Mouse (Mus musculus) ES-E14 (cell line): ENCODE measurements around the gene Fyn. TPM values are rescaled to one million over a fixed set of nuclear protein-coding genes. Genes with fewer than 3 reads are reported as not detected.

ENCODE experiments used
- DNase-seq: peaks from one replicate; pipeline ENCODE4 v3.0.0-alpha.2; 2013; ENCODE audit warnings: low read depth, low spot score
- H3K27ac ChIP-seq: 2 replicates; pipeline ENCODE4 v1.5.1; 2012; ENCODE audit warnings: low read depth, mild to moderate bottlenecking, low read length, moderate library complexity, mixed read lengths; ENCODE audit not compliant: poor library complexity, insufficient read depth, severe bottlenecking
- H3K36me3 ChIP-seq: 2 replicates; pipeline ENCODE4 v1.6.1; 2012; ENCODE audit warnings: mild to moderate bottlenecking, low read length, moderate library complexity, mixed read lengths; ENCODE audit not compliant: control insufficient read depth, poor library complexity, insufficient read depth, severe bottlenecking
- H3K4me1 ChIP-seq, 2 experiments: fragments of 150-350 bp in 1 of 2; sonication (generic) in 1 of 2; 2 replicates each; pipeline ENCODE4 v1.6.1; 2012; ENCODE audit warnings: low read length in 2 of 2, mild to moderate bottlenecking in 1 of 2, mixed read lengths in 1 of 2; ENCODE audit not compliant: control insufficient read depth in 2 of 2, insufficient read depth in 2 of 2, poor library complexity in 1 of 2
- H3K4me3 ChIP-seq, 2 experiments: fragments of 150-350 bp in 1 of 2; sonication (generic) in 1 of 2; 2 replicates each; pipeline ENCODE4 v1.5.1; 2012; ENCODE audit warnings: low read length in 2 of 2, low read depth in 1 of 2, mild to moderate bottlenecking in 1 of 2, mixed read lengths in 1 of 2; ENCODE audit not compliant: insufficient read depth in 1 of 2, poor library complexity in 1 of 2, severe bottlenecking in 1 of 2
- H3K9ac ChIP-seq: 2 replicates; pipeline ENCODE4 v1.6.1; 2012; ENCODE audit warnings: low read depth, mild to moderate bottlenecking, low read length, mixed read lengths; ENCODE audit not compliant: poor library complexity, insufficient read depth, severe bottlenecking
- H3K9me3 ChIP-seq: fragments of 150-350 bp; sonication (generic); 2 replicates; pipeline ENCODE4 v1.6.1; 2012; ENCODE audit warnings: low read depth, mild to moderate bottlenecking, low read length; ENCODE audit not compliant: control insufficient read depth, insufficient read depth
- CHD2 ChIP-seq: IDR thresholded peaks from 2 replicates; pipeline ENCODE4 v1.6.1; 2014; ENCODE audit warnings: mild to moderate bottlenecking, low read depth, low read length, inconsistent platforms
- HCFC1 ChIP-seq: IDR thresholded peaks from 2 replicates; pipeline ENCODE4 v1.6.1; 2012; ENCODE audit warnings: low read length, inconsistent platforms, borderline replicate concordance; ENCODE audit not compliant: insufficient read depth
- MAFK ChIP-seq: IDR thresholded peaks from 2 replicates; pipeline ENCODE4 v1.6.1; 2014; ENCODE audit warnings: mild to moderate bottlenecking, low read depth, low read length, inconsistent platforms; ENCODE audit not compliant: insufficient read depth
- ZC3H11A ChIP-seq: IDR thresholded peaks from 2 replicates; pipeline ENCODE4 v1.6.1; 2012; ENCODE audit warnings: low read depth, mild to moderate bottlenecking, inconsistent platforms, low read length, borderline replicate concordance
- ZNF384 ChIP-seq: IDR thresholded peaks from 2 replicates; pipeline ENCODE4 v1.6.1; 2012; ENCODE audit warnings: low read depth, low read length, inconsistent platforms
- in situ Hi-C, 2 experiments: fragments of 600-800 bp; cut with MboI; formaldehyde crosslinking; loops; one replicate each; pipeline ENCODE4 v1.15.1; 2025; ENCODE audit warnings: low sequenced_read_pairs in 2 of 2, inconsistent platforms in 1 of 2; ENCODE audit not compliant: unreplicated experiment in 2 of 2
- total RNA-seq: library from RNA; depleted of rRNA; stranded (reverse); fragments of 300-350 nt; gene quantifications from 2 replicates; pipeline ENCODE4 v1.2.3, GENCODE M21; 2012

The Fyn gene
- total RNA-seq, 1 experiment, result 14.6 TPM

DNA sequence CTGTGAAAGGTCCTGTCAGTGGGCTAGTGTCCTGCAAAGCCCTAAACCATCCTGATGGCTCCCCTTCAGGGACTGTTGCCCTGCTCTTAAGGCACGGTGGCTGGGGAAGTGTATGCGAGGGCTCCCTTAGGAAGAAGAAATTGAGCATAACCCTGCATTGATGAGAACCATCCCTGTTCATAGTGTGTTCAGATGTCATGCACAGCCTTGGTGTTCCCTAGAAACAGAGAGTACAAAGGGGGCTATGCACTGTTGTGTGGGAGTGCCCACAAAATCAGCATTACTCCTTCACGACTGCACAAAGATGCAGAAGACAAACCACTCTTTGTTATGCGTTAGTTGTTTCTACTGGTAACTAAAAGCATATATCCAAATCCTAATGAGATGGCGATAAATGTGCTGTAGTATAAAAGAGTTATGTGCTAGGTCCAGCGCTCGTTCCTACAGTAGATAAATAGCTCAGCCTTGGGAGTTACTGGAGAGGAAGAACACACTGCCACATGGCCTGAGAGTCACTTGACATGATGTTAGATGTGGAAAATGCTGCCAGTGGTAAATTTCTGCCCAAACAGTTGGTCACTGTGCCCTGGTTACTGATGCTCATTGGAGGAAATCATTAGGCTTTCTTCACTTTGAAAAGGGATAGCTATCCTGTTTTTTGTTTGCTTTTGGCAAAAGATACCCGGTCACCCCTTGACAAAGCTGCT, 83.4 kb downstream of the Fyn start:
- Histone ChIP-seq H3K4me1 (peaks cover 4% of the 10 kb centered on the region in 2 experiments; a peak in 1 of 4 replicates), H3K36me3 (peaks cover 2% of the 10 kb centered on the region; the same call in 1 of the 2 replicates), H3K27ac (no peak overlapping the region), H3K9me3 (no peaks in the 10 kb centered on the region), H3K9ac (no peak overlapping the region), H3K4me3 (no peak overlapping the region)
- in situ Hi-C loops, result no loop called here
- TF ChIP-seq ZC3H11A (no peak), ZNF384 (no peak), CHD2 (no peak)
- DNase-seq, result no peak

DNA sequence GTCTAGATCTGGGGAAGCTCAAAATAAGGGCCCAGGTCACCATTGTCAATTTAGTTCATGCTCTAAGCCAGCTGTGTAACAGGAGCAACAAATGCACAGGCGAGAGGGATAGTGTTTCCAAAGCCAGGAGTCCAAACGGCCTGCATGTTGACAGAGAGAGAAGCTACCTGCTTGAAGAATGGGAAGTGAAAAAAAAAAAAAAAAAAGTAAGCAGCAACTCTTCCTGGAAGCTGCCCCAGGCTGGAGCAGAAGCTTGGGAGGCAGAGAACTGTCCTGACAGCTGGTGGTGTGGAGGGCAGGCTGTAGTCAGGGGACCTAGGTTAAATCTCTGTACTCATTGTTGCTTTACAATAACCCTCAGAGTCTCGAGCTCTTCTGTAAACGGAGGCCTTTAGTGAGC, 86.7 kb downstream of the Fyn start:
- Histone ChIP-seq H3K9me3 (no peaks in the 10 kb centered on the region), H3K9ac (no peak overlapping the region), H3K4me3 (no peak overlapping the region), H3K4me1 (peaks cover 4 to 5% of the 10 kb centered on the region in 2 experiments; a peak in 1 of 4 replicates), H3K36me3 (peaks cover 2% of the 10 kb centered on the region; the same call in 1 of the 2 replicates), H3K27ac (no peak overlapping the region)
- TF ChIP-seq ZNF384, result peak; percentile 62
- no peak for TF ChIP-seq MAFK
- in situ Hi-C loops, result no loop called here
- DNase-seq, result no peak

- DNase-seq, result no peak
- Histone ChIP-seq H3K4me3 (no peak overlapping the region), H3K36me3 (peaks cover 2% of the 10 kb centered on the region; the same call in 1 of the 2 replicates), H3K9me3 (no peaks in the 10 kb centered on the region), H3K27ac (no peak overlapping the region), H3K9ac (no peak overlapping the region), H3K4me1 (peaks cover 2 to 4% of the 10 kb centered on the region in 2 experiments; a peak in 1 of 4 replicates)
- in situ Hi-C loops, result no loop called here
- no peak for TF ChIP-seq CHD2
- no peak for TF ChIP-seq ZC3H11A
- TF ChIP-seq MAFK, result no peak
- no peak for TF ChIP-seq ZNF384
- no peak for TF ChIP-seq HCFC1
These were observed 87.4 kb downstream of the Fyn start for GRCm38 (mm10) chr10:39455857-39456620.

DNA sequence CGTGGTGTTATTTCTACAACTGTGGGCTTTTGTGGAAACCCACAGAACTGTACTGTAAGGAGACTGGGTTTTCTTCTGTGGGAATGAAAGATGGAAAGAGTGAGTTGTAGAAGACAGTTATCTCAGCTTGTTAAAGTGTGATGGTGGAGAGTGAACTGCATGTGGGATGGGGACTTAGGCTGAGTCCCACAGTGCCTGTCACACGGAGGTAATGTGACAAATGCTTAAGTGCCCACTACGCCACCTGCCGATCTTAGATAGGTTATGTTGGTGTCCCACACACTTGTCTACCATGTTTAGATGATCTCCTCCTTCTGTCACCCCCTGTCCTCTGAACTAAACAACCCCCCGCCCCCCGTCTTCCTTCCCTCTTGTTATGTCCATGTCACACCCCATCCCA, 88.1 kb downstream of the Fyn start:
- Histone ChIP-seq H3K27ac (no peak overlapping the region; the same call in 1 of the 2 replicates), H3K9ac (no peak overlapping the region), H3K4me3 (no peak overlapping the region), H3K9me3 (no peaks in the 10 kb centered on the region), H3K36me3 (peaks cover 2% of the 10 kb centered on the region; the same call in 1 of the 2 replicates), H3K4me1 (peaks cover 2 to 4% of the 10 kb centered on the region in 2 experiments; a peak in 1 of 4 replicates)
- in situ Hi-C loops, result no loop called here
- TF ChIP-seq MAFK (no peak), CHD2 (no peak), ZNF384 (no peak), ZC3H11A (no peak), HCFC1 (no peak)
- DNase-seq, result no peak
